Mouse (Mus musculus) liver, adult 2 months (tissue): ENCODE data around the gene 1700088E04Rik.

Experiments used
- CTCF ChIP-seq: fragments of 200-500 bp; IDR thresholded peaks from 2 replicates; pipeline ENCODE4 v1.5.1; 2011; ENCODE audit warnings: low read depth, low read length, control low read depth
- POLR2A ChIP-seq: fragments of 200-500 bp; IDR thresholded peaks from 2 replicates; pipeline ENCODE4 v1.6.1; 2011; ENCODE audit warnings: low read length, control low read depth; ENCODE audit not compliant: insufficient read depth; ENCODE audit errors: extremely low read depth

- TF ChIP-seq CTCF (no peak), POLR2A (no peak)
These were observed 2.3 kb upstream of the 1700088E04Rik start for GRCm38 (mm10) chr15:79143316-79143715.
